Mouse (Mus musculus): ENCODE measurements around the gene Slf2. TPM values are rescaled to one million over a fixed set of nuclear protein-coding genes. Genes with fewer than 3 reads are reported as not detected.
A peak's percentile ranks its signal among the peaks of the same experiment; 100 is the strongest.

Gene Slf2
- polyA plus RNA-seq, 1 experiment from 2014 or later: 31.3 TPM

- WGBS: 91% methylated on average over 37 of the region's 37 CpGs
Observed at GRCm38 (mm10) chr19:45025937-45026568, 95.1 kb downstream of the Slf2 start.

GRCm38 (mm10) chr19:45026958-45027670 lies 96.2 kb downstream of the Slf2 start:
- H3K4me3 ChIP-seq (replicated peaks; ENCODE audit: low read length): no peak overlapping the region
- no peak overlapping the region for H3K27ac ChIP-seq (ENCODE audit: low read length)
- ATAC-seq (ENCODE audit: insufficient read depth, low FRiP score): no peak
- WGBS: 65% methylated on average over 6 of the region's 6 CpGs
- H3K4me2 ChIP-seq (ENCODE audit: low read depth, low read length): no peak overlapping the region
- no peaks in the 10 kb centered on the region for H3K27me3 ChIP-seq (ENCODE audit: control insufficient read depth, insufficient read depth, low read length)
- no peaks in the 10 kb centered on the region for H3K9me3 ChIP-seq (replicated peaks; ENCODE audit: control insufficient read depth, low read length)
- H3K9ac ChIP-seq (ENCODE audit: low read length): no peak overlapping the region
- H3K4me1 ChIP-seq (ENCODE audit: control insufficient read depth, insufficient read depth, low read length): peaks cover 23% of the 10 kb centered on the region
- peaks cover 29% of the 10 kb centered on the region for H3K36me3 ChIP-seq (ENCODE audit: control insufficient read depth, insufficient read depth, low read length)

More at GRCm38 (mm10) chr19:45025937-45026568, 95.1 kb downstream of the Slf2 start:
- H3K4me2 ChIP-seq (ENCODE audit: low read depth, low read length): no peak overlapping the region
- H3K4me1 ChIP-seq (ENCODE audit: control insufficient read depth, insufficient read depth, low read length): peaks cover 23% of the 10 kb centered on the region
- H3K27ac ChIP-seq (ENCODE audit: low read length): no peak overlapping the region
- H3K4me3 ChIP-seq (replicated peaks; ENCODE audit: low read length): no peak overlapping the region
- H3K27me3 ChIP-seq (ENCODE audit: control insufficient read depth, insufficient read depth, low read length): no peaks in the 10 kb centered on the region
- no peak overlapping the region for H3K9ac ChIP-seq (ENCODE audit: low read length)
- no peaks in the 10 kb centered on the region for H3K9me3 ChIP-seq (replicated peaks; ENCODE audit: control insufficient read depth, low read length)
- peaks cover 32% of the 10 kb centered on the region for H3K36me3 ChIP-seq (ENCODE audit: control insufficient read depth, insufficient read depth, low read length)
- no peak for ATAC-seq (ENCODE audit: insufficient read depth, low FRiP score)

- Histone ChIP-seq H3K27me3 (ENCODE audit: control insufficient read depth, insufficient read depth, low read length) (no peaks in the 10 kb centered on the region), H3K4me3 (replicated peaks; ENCODE audit: low read length) (no peak overlapping the region), H3K27ac (ENCODE audit: low read length) (no peak overlapping the region), H3K4me1 (ENCODE audit: control insufficient read depth, insufficient read depth, low read length) (peaks cover 28% of the 10 kb centered on the region), H3K9me3 (replicated peaks; ENCODE audit: control insufficient read depth, low read length) (no peaks in the 10 kb centered on the region), H3K4me2 (ENCODE audit: low read depth, low read length) (no peak overlapping the region), H3K9ac (ENCODE audit: low read length) (no peak overlapping the region), H3K36me3 (ENCODE audit: control insufficient read depth, insufficient read depth, low read length) (peaks cover 29% of the 10 kb centered on the region)
- whole genome bisulfite sequencing: 85% methylated on average over 6 of the region's 6 CpGs
- ATAC-seq (ENCODE audit: insufficient read depth, low FRiP score): peak; percentile 22; the same call in 1 of the 2 replicates
Observed at GRCm38 (mm10) chr19:45027848-45028247, 96.9 kb downstream of the Slf2 start.

- H3K4me1 ChIP-seq (ENCODE audit: control insufficient read depth, insufficient read depth, low read length): peaks cover 28% of the 10 kb centered on the region
- no peaks in the 10 kb centered on the region for H3K27me3 ChIP-seq (ENCODE audit: control insufficient read depth, insufficient read depth, low read length)
- H3K9ac ChIP-seq (ENCODE audit: low read length): no peak overlapping the region
- ATAC-seq (ENCODE audit: insufficient read depth, low FRiP score): no peak
- H3K27ac ChIP-seq (ENCODE audit: low read length): no peak overlapping the region
- WGBS: 58% methylated on average over 19 of the region's 19 CpGs
- H3K4me2 ChIP-seq (ENCODE audit: low read depth, low read length): no peak overlapping the region
- no peaks in the 10 kb centered on the region for H3K9me3 ChIP-seq (replicated peaks; ENCODE audit: control insufficient read depth, low read length)
- H3K4me3 ChIP-seq (replicated peaks; ENCODE audit: low read length): no peak overlapping the region
- peaks cover 25% of the 10 kb centered on the region for H3K36me3 ChIP-seq (ENCODE audit: control insufficient read depth, insufficient read depth, low read length)
Observed at GRCm38 (mm10) chr19:45028746-45029145, 97.8 kb downstream of the Slf2 start.

GRCm38 (mm10) chr19:45029571-45029970 lies 98.6 kb downstream of the Slf2 start:
- Histone ChIP-seq H3K4me2 (ENCODE audit: low read depth, low read length) (no peak overlapping the region), H3K4me1 (ENCODE audit: control insufficient read depth, insufficient read depth, low read length) (peaks cover 28% of the 10 kb centered on the region), H3K27me3 (ENCODE audit: control insufficient read depth, insufficient read depth, low read length) (no peaks in the 10 kb centered on the region), H3K9ac (ENCODE audit: low read length) (no peak overlapping the region), H3K9me3 (replicated peaks; ENCODE audit: control insufficient read depth, low read length) (no peaks in the 10 kb centered on the region), H3K4me3 (replicated peaks; ENCODE audit: low read length) (no peak overlapping the region), H3K36me3 (ENCODE audit: control insufficient read depth, insufficient read depth, low read length) (peaks cover 19% of the 10 kb centered on the region), H3K27ac (ENCODE audit: low read length) (no peak overlapping the region)
- 45% methylated on average over 9 of the region's 9 CpGs for WGBS
- no peak for ATAC-seq (ENCODE audit: insufficient read depth, low FRiP score)

- peaks cover 28% of the 10 kb centered on the region for H3K4me1 ChIP-seq (ENCODE audit: control insufficient read depth, insufficient read depth, low read length)
- H3K27ac ChIP-seq (ENCODE audit: low read length): no peak overlapping the region
- no peaks in the 10 kb centered on the region for H3K27me3 ChIP-seq (ENCODE audit: control insufficient read depth, insufficient read depth, low read length)
- H3K4me2 ChIP-seq (ENCODE audit: low read depth, low read length): no peak overlapping the region
- no peaks in the 10 kb centered on the region for H3K9me3 ChIP-seq (replicated peaks; ENCODE audit: control insufficient read depth, low read length)
- ATAC-seq (ENCODE audit: insufficient read depth, low FRiP score): no peak
- H3K9ac ChIP-seq (ENCODE audit: low read length): no peak overlapping the region
- no peak overlapping the region for H3K4me3 ChIP-seq (replicated peaks; ENCODE audit: low read length)
- WGBS: 39% methylated on average over 8 of the region's 8 CpGs
- peaks cover 19% of the 10 kb centered on the region for H3K36me3 ChIP-seq (ENCODE audit: control insufficient read depth, insufficient read depth, low read length)
Observed at GRCm38 (mm10) chr19:45030111-45030510, 99.2 kb downstream of the Slf2 start.

GRCm38 (mm10) chr19:45030746-45031693 lies 100.1 kb downstream of the Slf2 start:
- H3K9ac ChIP-seq (ENCODE audit: low read length): peak overlapping the region; percentile 44; the same call in 1 of the 2 replicates
- 42% methylated on average over 20 of the region's 20 CpGs for WGBS
- peak overlapping the region; percentile 59 for H3K4me2 ChIP-seq (ENCODE audit: low read depth, low read length)
- no peaks in the 10 kb centered on the region for H3K27me3 ChIP-seq (ENCODE audit: control insufficient read depth, insufficient read depth, low read length)
- H3K9me3 ChIP-seq (replicated peaks; ENCODE audit: control insufficient read depth, low read length): no peaks in the 10 kb centered on the region
- H3K27ac ChIP-seq (ENCODE audit: low read length): peak overlapping the region; percentile 49; the same call in 1 of the 2 replicates
- peaks cover 28% of the 10 kb centered on the region for H3K4me1 ChIP-seq (ENCODE audit: control insufficient read depth, insufficient read depth, low read length)
- H3K4me3 ChIP-seq (replicated peaks; ENCODE audit: low read length): no peak overlapping the region
- H3K36me3 ChIP-seq (ENCODE audit: control insufficient read depth, insufficient read depth, low read length): peaks cover 12% of the 10 kb centered on the region
- no peak for ATAC-seq (ENCODE audit: insufficient read depth, low FRiP score)

GRCm38 (mm10) chr19:45031780-45032179 lies 100.8 kb downstream of the Slf2 start:
- 16% methylated on average over 4 of the region's 4 CpGs for WGBS
- peak overlapping the region; percentile 49; the same call in 1 of the 2 replicates for H3K27ac ChIP-seq (ENCODE audit: low read length)
- ATAC-seq (ENCODE audit: insufficient read depth, low FRiP score): peak; percentile 71
- H3K4me1 ChIP-seq (ENCODE audit: control insufficient read depth, insufficient read depth, low read length): peaks cover 26% of the 10 kb centered on the region
- peaks cover 4% of the 10 kb centered on the region; the same call in 1 of the 2 replicates for H3K36me3 ChIP-seq (ENCODE audit: control insufficient read depth, insufficient read depth, low read length)
- no peaks in the 10 kb centered on the region for H3K27me3 ChIP-seq (ENCODE audit: control insufficient read depth, insufficient read depth, low read length)
- H3K4me2 ChIP-seq (ENCODE audit: low read depth, low read length): no peak overlapping the region
- no peaks in the 10 kb centered on the region for H3K9me3 ChIP-seq (replicated peaks; ENCODE audit: control insufficient read depth, low read length)
- no peak overlapping the region for H3K4me3 ChIP-seq (replicated peaks; ENCODE audit: low read length)
- no peak overlapping the region for H3K9ac ChIP-seq (ENCODE audit: low read length)

All from stomach, embryonic 16.5 days (tissue).